Mouse (Mus musculus) midbrain, postnatal 0 days (tissue): ENCODE data around the gene Cish. TPM values are rescaled to one million over a fixed set of nuclear protein-coding genes. Genes with fewer than 3 reads are reported as not detected.

ENCODE experiments used
- ATAC-seq: fragments of 200-750 bp; cut with Nextera tagmentation; 2 replicates; pipeline ENCODE4 v1.8.0; 2017; ENCODE audit warnings: moderate number of reproducible peaks, mild to moderate bottlenecking, moderate TSS enrichment, moderate library complexity; ENCODE audit not compliant: low FRiP score
- DNase-seq: peaks from one replicate; pipeline ENCODE4 v3.0.0-alpha.2; 2015; ENCODE audit warnings: low spot score
- H3K27ac ChIP-seq: fragments of 300-500 bp; sonication (generic); 2 replicates; pipeline ENCODE4 v1.5.1; 2014; ENCODE audit warnings: low read depth, mild to moderate bottlenecking, low read length, mixed read lengths
- H3K27me3 ChIP-seq: fragments of 300-500 bp; sonication (generic); 2 replicates; pipeline ENCODE4 v1.6.1; 2014; ENCODE audit warnings: low read length, control low read depth, mixed read lengths; ENCODE audit not compliant: insufficient read depth
- H3K36me3 ChIP-seq: fragments of 300-500 bp; sonication (generic); 2 replicates; pipeline ENCODE4 v1.6.1; 2014; ENCODE audit warnings: low read length, control low read depth, mixed read lengths; ENCODE audit not compliant: insufficient read depth
- H3K4me1 ChIP-seq: fragments of 300-500 bp; sonication (generic); 2 replicates; pipeline ENCODE4 v1.6.1; 2014; ENCODE audit warnings: mild to moderate bottlenecking, control low read depth, antibody characterized with exemption, low read length, mixed read lengths; ENCODE audit not compliant: insufficient read depth
- H3K4me2 ChIP-seq: fragments of 300-500 bp; sonication (generic); 2 replicates; pipeline ENCODE4 v1.6.1; 2014; ENCODE audit warnings: low read depth, mild to moderate bottlenecking, low read length, mixed read lengths; ENCODE audit not compliant: poor library complexity, severe bottlenecking
- H3K4me3 ChIP-seq: fragments of 300-500 bp; sonication (generic); 2 replicates; pipeline ENCODE4 v1.5.1; 2014; ENCODE audit warnings: low read depth, mild to moderate bottlenecking, low read length, moderate library complexity
- H3K9ac ChIP-seq: fragments of 300-500 bp; sonication (generic); replicated peaks from 2 replicates; pipeline ENCODE4 v1.6.1; 2014; ENCODE audit warnings: mild to moderate bottlenecking, low read length, moderate library complexity, mixed read lengths; ENCODE audit not compliant: poor library complexity, severe bottlenecking
- H3K9me3 ChIP-seq: fragments of 300-500 bp; sonication (generic); 2 replicates; pipeline ENCODE4 v1.6.1; 2016; ENCODE audit warnings: low read length, control low read depth
- CTCF ChIP-seq: IDR thresholded peaks from 2 replicates; pipeline ENCODE4 v1.5.1; 2016; ENCODE audit warnings: antibody characterized with exemption, mild to moderate bottlenecking
- WGBS: fragments of 180-500 bp; shearing (Covaris S2); extraction: QIAGEN DNeasy Blood & Tissue Kit; methylation state at CpG from one replicate; pipeline ENCODE4 v1.1.7; 2014; 5-methylcytosine and 5-hydroxymethylcytosine counted together
- polyA plus RNA-seq: library from polyadenylated mRNA; unstranded; fragments of >200 nt; fragmentation: Nextera tagmentation; extraction: Ambion mirVana; gene quantifications from 2 replicates; pipeline ENCODE4 v1.2.1, GENCODE M21; 2015
- total RNA-seq: library from RNA; depleted of rRNA; stranded (reverse); fragments of >200 nt; gene quantifications from 2 replicates; pipeline ENCODE4 v1.2.3, GENCODE M21; 2014

Gene Cish
- total and polyA plus RNA-seq, 2 experiments from 2014 or later: 6.0 to 6.7 TPM

GRCm38 (mm10) chr9:107278126-107278525 is 17.7 kb upstream of the Cish start:
- Histone ChIP-seq H3K9ac (no peak overlapping the region), H3K27me3 (no peaks in the 10 kb centered on the region), H3K4me1 (peaks cover 3% of the 10 kb centered on the region; the same call in 1 of the 2 replicates), H3K4me2 (no peak overlapping the region), H3K9me3 (no peaks in the 10 kb centered on the region), H3K36me3 (no peaks in the 10 kb centered on the region), H3K4me3 (no peak overlapping the region), H3K27ac (no peak overlapping the region)
- ATAC-seq: 0 out of 2 replicates have a peak, but pooled peaks have one; percentile 47
- WGBS: 56% methylated on average over 4 of the region's 4 CpGs
- TF ChIP-seq CTCF: peak; percentile 74
- DNase-seq: peak; percentile 59

GRCm38 (mm10) chr9:107278527-107279377 is 17.1 kb upstream of the Cish start:
- no peak overlapping the region for H3K9ac ChIP-seq
- no peaks in the 10 kb centered on the region for H3K9me3 ChIP-seq
- H3K4me2 ChIP-seq: no peak overlapping the region
- no peak for TF ChIP-seq CTCF
- H3K4me1 ChIP-seq: peaks cover 3% of the 10 kb centered on the region; the same call in 1 of the 2 replicates
- WGBS: 49% methylated on average over 8 of the region's 8 CpGs
- peak; percentile 72 for DNase-seq
- H3K36me3 ChIP-seq: no peaks in the 10 kb centered on the region
- H3K27ac ChIP-seq: no peak overlapping the region
- H3K27me3 ChIP-seq: no peaks in the 10 kb centered on the region
- 0 out of 2 replicates have a peak, but pooled peaks have one; percentile 23 for ATAC-seq
- H3K4me3 ChIP-seq: no peak overlapping the region

- Histone ChIP-seq H3K27ac (no peak overlapping the region), H3K9me3 (no peaks in the 10 kb centered on the region), H3K36me3 (no peaks in the 10 kb centered on the region), H3K9ac (0 out of 2 replicates have a peak overlapping the region, but pooled peaks have one; percentile 13), H3K4me1 (peaks cover 3% of the 10 kb centered on the region; the same call in 1 of the 2 replicates), H3K4me3 (no peak overlapping the region), H3K4me2 (0 out of 2 replicates have a peak overlapping the region, but pooled peaks have one; percentile 15), H3K27me3 (no peaks in the 10 kb centered on the region)
- peak; percentile 9; the same call in 1 of the 2 replicates for TF ChIP-seq CTCF
- DNase-seq (no peak), ATAC-seq (0 out of 2 replicates have a peak, but pooled peaks have one; percentile 20)
- 34% methylated on average over 16 of the region's 16 CpGs for whole genome bisulfite sequencing
Measured at GRCm38 (mm10) chr9:107279378-107280321, 16.2 kb upstream of the Cish start.

- Histone ChIP-seq H3K27me3 (no peaks in the 10 kb centered on the region), H3K4me2 (0 out of 2 replicates have a peak overlapping the region, but pooled peaks have one; percentile 15), H3K9me3 (no peaks in the 10 kb centered on the region), H3K36me3 (no peaks in the 10 kb centered on the region), H3K4me3 (no peak overlapping the region), H3K9ac (0 out of 2 replicates have a peak overlapping the region, but pooled peaks have one; percentile 13), H3K27ac (no peak overlapping the region), H3K4me1 (peaks cover 3% of the 10 kb centered on the region; the same call in 1 of the 2 replicates)
- DNase-seq: no peak
- no peak for ATAC-seq
- no peak for TF ChIP-seq CTCF
- 48% methylated on average over 13 of the region's 13 CpGs for WGBS
Measured at GRCm38 (mm10) chr9:107280322-107281027, 15.4 kb upstream of the Cish start.
